ENCODE assay signal across 12 mouse cellular contexts in genomic region chr11:119670690-119671666, GRCm38 (mm10).
A peak's percentile ranks its signal among the peaks of the same experiment; 100 is the strongest.
DNase-seq lines count a peak whose midpoint lies in the region; ATAC-seq lines count a peak whose summit lies in the region.
"Had no signal": no experiment of that assay in that cellular context is flagged by ENCODE, and none has a peak within 500 bp of the region (broad histone marks: within the 10 kb centered on the region; RNA-seq: fewer than 3 reads in every experiment).

No protein-coding gene starts in this region.

- no peaks in the 10 kb centered on the region for H3K27me3 ChIP-seq in heart, embryonic 10.5 days (ENCODE audit: insufficient read depth, poor library complexity, severe bottlenecking)
- no peaks in the 10 kb centered on the region for H3K27me3 ChIP-seq in forebrain, embryonic 11.5 days (ENCODE audit: control insufficient read depth, insufficient read depth, low read length)
- H3K27me3 ChIP-seq: embryonic facial prominence, embryonic 13.5 days had no signal

- H3K4me2 ChIP-seq in forebrain, embryonic 11.5 days (ENCODE audit: low read depth, low read length, severe bottlenecking), result no peak overlapping the region
- H3K4me2 ChIP-seq: embryonic facial prominence, embryonic 13.5 days had no signal

- H3K9ac ChIP-seq in forebrain, embryonic 11.5 days (ENCODE audit: low read length), result no peak overlapping the region
- H3K9ac ChIP-seq: embryonic facial prominence, embryonic 13.5 days had no signal

- no peak overlapping the region for H3K4me3 ChIP-seq in heart, embryonic 10.5 days
- H3K4me3 ChIP-seq in forebrain, embryonic 11.5 days (ENCODE audit: low read depth, low read length), result no peak overlapping the region
- H3K4me3 ChIP-seq: embryonic facial prominence, embryonic 13.5 days had no signal

- ATAC-seq in erythroblast, adult 5-6 weeks (replicated peaks; ENCODE audit: low FRiP score, poor library complexity, severe bottlenecking), result peak; percentile 58
- ATAC-seq in forebrain, embryonic 11.5 days (replicated peaks; ENCODE audit: low FRiP score), result no peak

- peak overlapping the region; percentile 23 for H3K27ac ChIP-seq in heart, embryonic 10.5 days
- H3K27ac ChIP-seq in forebrain, embryonic 11.5 days (ENCODE audit: low read depth, low read length), result no peak overlapping the region
- H3K27ac ChIP-seq: embryonic facial prominence, embryonic 13.5 days had no signal

- 27% methylated on average over 11 of the region's 11 CpGs for WGBS in heart, embryonic 10.5 days
- 82% methylated on average over 11 of the region's 11 CpGs for WGBS in forebrain, embryonic 11.5 days

- no peak for DNase-seq in heart, embryonic 10.5 days (ENCODE audit: low spot score)
- DNase-seq in heart, adult 9 months (ENCODE audit: low spot score in 2 of 2), result no peak
- DNase-seq in 416B (ENCODE audit: low read depth), result peak; percentile 81
- DNase-seq in monocyte, adult 2 months (ENCODE audit: low read depth in 1 of 2, low spot score in 2 of 2), result peak; percentile 12 to 14
- no peak for DNase-seq in embryo, embryonic 9.5 days (ENCODE audit: extremely low spot score)
- DNase-seq in forebrain, embryonic 11.5 days (ENCODE audit: low spot score), result no peak
- DNase-seq in urinary bladder, postnatal 10 days (ENCODE audit: low spot score), result no peak
- DNase-seq: adrenal gland, postnatal 14 days; gastrocnemius, postnatal 10 days; kidney, postnatal 25 days had no signal

- peaks cover 4% of the 10 kb centered on the region; the same call in 1 of the 2 replicates for H3K36me3 ChIP-seq in heart, embryonic 10.5 days
- no peaks in the 10 kb centered on the region; the same call in 1 of the 2 replicates for H3K36me3 ChIP-seq in forebrain, embryonic 11.5 days (ENCODE audit: control insufficient read depth, insufficient read depth, low read length)
- H3K36me3 ChIP-seq: embryonic facial prominence, embryonic 13.5 days had no signal

- H3K4me1 ChIP-seq in heart, embryonic 10.5 days, result peaks cover 86% of the 10 kb centered on the region
- H3K4me1 ChIP-seq in forebrain, embryonic 11.5 days (replicated peaks; ENCODE audit: control insufficient read depth, insufficient read depth, low read length), result no peaks in the 10 kb centered on the region

- no peaks in the 10 kb centered on the region for H3K9me3 ChIP-seq in heart, embryonic 10.5 days
- no peaks in the 10 kb centered on the region for H3K9me3 ChIP-seq in forebrain, embryonic 11.5 days (ENCODE audit: control insufficient read depth, low read length)
- H3K9me3 ChIP-seq: embryonic facial prominence, embryonic 13.5 days had no signal

Comparison
In these comparisons a context has a peak if more than half of its experiments do, and no peak if none do; other contexts are left out.
1. DNase-seq: peak in 416B (single experiment) and monocyte, adult 2 months (2 of 2); none in heart, embryonic 10.5 days (single experiment), heart, adult 9 months (0 of 2), embryo, embryonic 9.5 days (single experiment), forebrain, embryonic 11.5 days (single experiment) and urinary bladder, postnatal 10 days (single experiment).